Mouse (Mus musculus): ENCODE data around the gene Alk. TPM values are rescaled to one million over a fixed set of nuclear protein-coding genes. Genes with fewer than 3 reads are reported as not detected.

The Alk gene
- polyA plus RNA-seq, 1 experiment from 2014 or later: 0.77 TPM

DNA sequence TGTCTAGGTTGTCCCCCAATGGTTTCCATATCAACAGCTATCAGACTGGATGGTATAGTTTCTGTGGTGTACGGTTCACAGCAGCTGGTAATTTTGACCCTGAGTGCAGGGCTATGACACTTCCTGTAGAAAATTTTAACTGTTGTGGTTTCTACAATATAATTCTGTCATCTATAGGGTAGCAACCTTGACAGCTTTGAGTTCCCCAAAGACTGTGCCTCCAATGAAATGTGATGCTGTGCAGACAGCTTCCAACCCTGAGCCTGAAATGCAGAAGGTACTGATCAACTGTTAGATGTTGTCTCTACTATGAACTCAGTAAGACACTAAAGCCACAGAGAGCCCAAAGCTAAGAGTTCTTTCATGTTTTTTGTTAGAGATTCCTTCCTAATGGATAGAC, 532.6 kb downstream of the Alk start:
- no peaks in the 10 kb centered on the region for H3K36me3 ChIP-seq (replicated peaks)
- no peak overlapping the region for H3K4me3 ChIP-seq (replicated peaks)
- WGBS: 76% methylated on average over 1 of the region's 1 CpGs
- no peaks in the 10 kb centered on the region for H3K27me3 ChIP-seq
- no peak for ATAC-seq (ENCODE audit: low FRiP score)
- H3K4me1 ChIP-seq: 0 out of 2 replicates have a peak, but pooled peaks cover 5% of the 10 kb centered on the region
- no peak overlapping the region for H3K9ac ChIP-seq
- no peaks in the 10 kb centered on the region for H3K9me3 ChIP-seq
- H3K27ac ChIP-seq: no peak overlapping the region
- H3K4me2 ChIP-seq: no peak overlapping the region

GRCm38 (mm10) chr17:72068176-72068575, 536.3 kb downstream of the Alk start:
- H3K4me2 ChIP-seq: no peak overlapping the region
- no peaks in the 10 kb centered on the region for H3K27me3 ChIP-seq
- H3K9me3 ChIP-seq: no peaks in the 10 kb centered on the region
- WGBS: 92% methylated on average over 6 of the region's 6 CpGs
- H3K9ac ChIP-seq: no peak overlapping the region
- ATAC-seq (ENCODE audit: low FRiP score): no peak
- no peaks in the 10 kb centered on the region for H3K36me3 ChIP-seq (replicated peaks)
- no peak overlapping the region for H3K4me3 ChIP-seq (replicated peaks)
- no peaks in the 10 kb centered on the region for H3K4me1 ChIP-seq
- no peak overlapping the region for H3K27ac ChIP-seq

DNA sequence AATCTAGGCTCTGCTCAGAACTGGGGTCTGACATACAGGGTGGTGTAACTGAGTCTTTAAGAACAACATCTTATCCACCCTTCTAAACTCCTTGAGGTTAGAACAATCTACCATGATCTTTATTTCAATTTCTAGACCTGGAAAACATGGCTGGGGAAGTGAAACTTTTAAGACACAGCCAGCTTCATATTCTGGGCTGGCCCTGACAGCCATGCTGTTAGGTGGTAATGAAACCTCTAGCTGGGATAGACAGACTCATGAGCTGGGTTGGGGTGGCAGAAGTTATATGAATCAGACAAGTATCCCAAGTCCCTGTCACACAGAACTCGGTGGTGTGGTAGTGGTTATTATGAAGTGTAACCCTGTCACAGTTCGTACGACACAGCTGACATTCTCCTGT, 541.4 kb downstream of the Alk start:
- Histone ChIP-seq H3K4me1 (no peaks in the 10 kb centered on the region), H3K27me3 (no peaks in the 10 kb centered on the region), H3K9me3 (no peaks in the 10 kb centered on the region), H3K4me3 (replicated peaks) (no peak overlapping the region), H3K4me2 (no peak overlapping the region), H3K27ac (no peak overlapping the region), H3K9ac (no peak overlapping the region), H3K36me3 (replicated peaks) (no peaks in the 10 kb centered on the region)
- 92% methylated on average over 3 of the region's 3 CpGs for WGBS
- no peak for ATAC-seq (ENCODE audit: low FRiP score)

DNA sequence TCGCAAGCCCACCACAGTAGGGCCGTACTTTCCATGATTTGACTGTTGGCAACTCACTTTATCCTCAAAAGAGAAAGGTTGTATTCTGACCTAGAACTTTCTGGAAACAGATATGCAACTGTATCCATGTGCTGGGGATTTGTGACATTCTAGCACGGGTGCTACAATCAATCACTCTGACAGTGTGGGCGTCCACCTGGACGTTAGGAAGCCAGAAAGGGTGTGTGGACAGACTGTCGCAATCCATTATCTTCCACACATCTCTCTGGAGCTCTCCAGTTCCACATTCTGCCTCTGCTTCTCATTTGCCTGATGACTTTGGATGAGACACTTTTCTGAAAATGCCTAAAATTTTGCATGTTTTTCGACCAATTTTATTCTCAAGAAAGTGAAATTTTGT, 545.1 kb downstream of the Alk start:
- Histone ChIP-seq H3K27ac (no peak overlapping the region), H3K9me3 (no peaks in the 10 kb centered on the region), H3K4me1 (no peaks in the 10 kb centered on the region), H3K4me2 (no peak overlapping the region), H3K9ac (no peak overlapping the region), H3K36me3 (replicated peaks) (no peaks in the 10 kb centered on the region), H3K4me3 (replicated peaks) (no peak overlapping the region), H3K27me3 (no peaks in the 10 kb centered on the region)
- ATAC-seq (ENCODE audit: low FRiP score): no peak
- WGBS: 93% methylated on average over 7 of the region's 7 CpGs

DNA sequence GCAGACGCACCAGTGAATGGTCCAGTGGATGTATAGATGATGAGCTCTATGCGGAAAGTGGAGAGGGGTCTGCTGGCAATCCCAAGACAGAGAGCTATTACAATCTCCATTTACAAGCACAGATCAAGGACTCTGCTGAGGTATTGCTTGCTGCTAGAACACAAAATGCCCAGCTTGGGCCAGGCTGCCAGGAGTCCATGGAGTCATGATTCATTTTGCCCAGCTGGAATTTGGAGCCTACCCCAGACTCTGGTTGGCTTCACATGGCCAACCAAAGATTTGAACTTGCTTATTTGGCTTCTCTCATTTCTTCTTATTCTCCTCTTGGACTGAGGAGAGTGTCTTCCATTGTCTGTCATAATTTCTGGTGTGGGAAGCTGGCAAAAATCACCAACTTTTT, 558.8 kb downstream of the Alk start:
- Histone ChIP-seq H3K27ac (no peak overlapping the region), H3K27me3 (peaks cover 5% of the 10 kb centered on the region; the same call in 1 of the 2 replicates), H3K9ac (no peak overlapping the region), H3K36me3 (replicated peaks) (no peaks in the 10 kb centered on the region), H3K4me3 (replicated peaks) (no peak overlapping the region), H3K9me3 (no peaks in the 10 kb centered on the region), H3K4me2 (no peak overlapping the region), H3K4me1 (peaks cover 14% of the 10 kb centered on the region)
- WGBS: 96% methylated on average over 2 of the region's 2 CpGs
- ATAC-seq (ENCODE audit: low FRiP score): no peak

DNA sequence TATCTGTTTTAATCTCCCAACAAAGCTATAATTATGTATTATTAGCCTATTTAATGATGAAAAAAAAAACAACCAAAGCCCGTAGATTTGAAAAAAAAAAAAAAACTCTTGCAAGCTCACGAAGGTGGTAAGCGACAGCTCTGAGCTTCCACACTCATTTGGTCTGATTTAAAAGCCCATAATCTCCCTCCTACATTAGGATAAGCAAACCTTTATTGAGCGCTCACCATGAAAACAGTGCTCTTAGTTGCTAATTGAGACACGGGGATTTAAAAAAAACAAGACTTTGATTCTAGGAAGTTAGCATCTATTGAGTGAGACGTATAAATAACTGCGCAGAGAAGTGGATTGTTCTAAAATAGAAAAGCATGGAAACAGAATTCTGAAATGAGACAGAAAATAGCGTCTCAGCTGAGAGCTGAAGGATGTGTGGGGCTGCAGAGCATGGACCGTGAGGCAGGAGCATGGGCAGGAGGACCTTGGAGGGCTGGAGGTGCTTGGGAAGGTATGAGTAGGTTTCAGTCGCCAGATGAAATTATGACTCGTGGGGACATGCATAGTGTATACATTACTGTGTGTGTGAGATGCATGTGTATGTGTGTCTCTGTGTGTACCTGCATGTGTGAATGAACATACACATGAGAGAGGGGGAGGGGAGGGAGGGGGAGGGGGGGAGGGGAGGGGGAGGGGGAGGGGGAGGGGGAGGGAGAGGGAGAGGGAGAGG, 560.6 kb downstream of the Alk start:
- Histone ChIP-seq H3K4me1 (peaks cover 14% of the 10 kb centered on the region), H3K27me3 (peaks cover 5% of the 10 kb centered on the region; the same call in 1 of the 2 replicates), H3K9me3 (no peaks in the 10 kb centered on the region), H3K4me2 (no peak overlapping the region), H3K36me3 (replicated peaks) (no peaks in the 10 kb centered on the region), H3K9ac (no peak overlapping the region), H3K27ac (no peak overlapping the region), H3K4me3 (replicated peaks) (no peak overlapping the region)
- WGBS: 35% methylated on average over 11 of the region's 11 CpGs
- ATAC-seq (ENCODE audit: low FRiP score): no peak

- peak overlapping the region; percentile 50; the same call in 1 of the 2 replicates for H3K27ac ChIP-seq
- peaks cover 14% of the 10 kb centered on the region for H3K4me1 ChIP-seq
- no peak overlapping the region for H3K4me3 ChIP-seq (replicated peaks)
- no peaks in the 10 kb centered on the region for H3K36me3 ChIP-seq (replicated peaks)
- H3K4me2 ChIP-seq: 0 out of 2 replicates have a peak overlapping the region, but pooled peaks have one; percentile 10
- no peaks in the 10 kb centered on the region for H3K9me3 ChIP-seq
- WGBS: 37% methylated on average over 9 of the region's 9 CpGs
- ATAC-seq (ENCODE audit: low FRiP score): peak; percentile 56; the same call in 1 of the 2 replicates
- no peak overlapping the region for H3K9ac ChIP-seq
- peaks cover 5% of the 10 kb centered on the region; the same call in 1 of the 2 replicates for H3K27me3 ChIP-seq
These were observed 561.3 kb downstream of the Alk start for GRCm38 (mm10) chr17:72043001-72043666.

- Histone ChIP-seq H3K9me3 (no peaks in the 10 kb centered on the region), H3K27ac (no peak overlapping the region), H3K4me3 (replicated peaks) (no peak overlapping the region), H3K36me3 (replicated peaks) (no peaks in the 10 kb centered on the region), H3K9ac (no peak overlapping the region), H3K4me1 (peaks cover 14% of the 10 kb centered on the region), H3K4me2 (no peak overlapping the region), H3K27me3 (no peaks in the 10 kb centered on the region)
- 77% methylated on average over 7 of the region's 7 CpGs for WGBS
- no peak for ATAC-seq (ENCODE audit: low FRiP score)
These were observed 565.1 kb downstream of the Alk start for GRCm38 (mm10) chr17:72039176-72039948.

- Histone ChIP-seq H3K36me3 (replicated peaks) (no peaks in the 10 kb centered on the region), H3K4me2 (no peak overlapping the region), H3K27me3 (no peaks in the 10 kb centered on the region), H3K27ac (no peak overlapping the region), H3K9ac (no peak overlapping the region), H3K9me3 (no peaks in the 10 kb centered on the region), H3K4me3 (replicated peaks) (no peak overlapping the region), H3K4me1 (peaks cover 5% of the 10 kb centered on the region)
- ATAC-seq (ENCODE audit: low FRiP score): no peak
- WGBS: 88% methylated on average over 5 of the region's 5 CpGs
These were observed 566.1 kb downstream of the Alk start for GRCm38 (mm10) chr17:72038371-72038770.

DNA sequence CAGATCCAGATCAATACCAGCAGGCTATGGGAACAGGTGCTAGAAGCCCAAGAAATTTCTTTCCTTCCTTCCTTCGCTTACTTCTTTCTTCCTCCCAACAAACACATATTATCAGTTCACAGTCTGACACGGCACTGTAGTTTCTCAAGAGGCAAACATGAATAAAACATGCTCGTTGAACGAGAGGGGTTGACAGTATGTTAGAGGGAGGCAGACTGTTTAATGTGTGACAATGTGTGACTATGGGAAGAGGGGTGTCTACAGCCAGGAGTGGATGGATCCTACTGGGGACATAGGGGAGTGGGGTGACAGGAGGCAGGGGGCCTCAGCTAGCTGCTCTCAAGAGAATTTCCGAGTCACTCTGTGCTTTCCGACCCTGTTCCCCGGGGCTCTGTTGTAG, 573.8 kb downstream of the Alk start:
- H3K27ac ChIP-seq: no peak overlapping the region
- no peaks in the 10 kb centered on the region; the same call in 1 of the 2 replicates for H3K27me3 ChIP-seq
- no peak overlapping the region for H3K9ac ChIP-seq
- no peaks in the 10 kb centered on the region for H3K36me3 ChIP-seq (replicated peaks)
- H3K4me1 ChIP-seq: peaks cover 3% of the 10 kb centered on the region; the same call in 1 of the 2 replicates
- no peaks in the 10 kb centered on the region for H3K9me3 ChIP-seq
- no peak for ATAC-seq (ENCODE audit: low FRiP score)
- 68% methylated on average over 7 of the region's 7 CpGs for WGBS
- H3K4me2 ChIP-seq: no peak overlapping the region
- H3K4me3 ChIP-seq (replicated peaks): no peak overlapping the region

DNA sequence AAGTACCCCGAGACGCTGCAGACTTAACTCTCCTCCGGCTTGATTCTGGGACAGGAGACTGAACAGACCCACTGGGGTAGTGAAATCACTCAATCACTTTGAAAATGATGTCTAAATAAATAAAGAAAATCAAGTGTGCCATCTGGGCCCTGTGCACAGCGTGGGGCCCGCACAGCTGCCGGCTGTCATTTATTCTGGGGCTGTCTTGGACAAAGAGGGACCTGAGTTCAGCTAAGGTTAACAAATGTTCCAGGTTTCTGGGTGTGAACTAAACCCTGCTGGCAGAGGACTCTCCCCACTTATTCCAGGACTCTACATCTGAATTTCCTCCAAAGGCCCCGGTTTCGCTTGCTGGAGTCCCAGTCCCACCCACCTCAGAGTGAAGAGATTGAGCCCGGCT, 581.1 kb downstream of the Alk start:
- H3K4me2 ChIP-seq: no peak overlapping the region
- no peak overlapping the region for H3K4me3 ChIP-seq (replicated peaks)
- no peak for ATAC-seq (ENCODE audit: low FRiP score)
- 76% methylated on average over 9 of the region's 9 CpGs for WGBS
- H3K27me3 ChIP-seq: no peaks in the 10 kb centered on the region; the same call in 1 of the 2 replicates
- no peak overlapping the region for H3K9ac ChIP-seq
- no peaks in the 10 kb centered on the region for H3K4me1 ChIP-seq
- H3K27ac ChIP-seq: no peak overlapping the region
- no peaks in the 10 kb centered on the region for H3K9me3 ChIP-seq
- H3K36me3 ChIP-seq (replicated peaks): no peaks in the 10 kb centered on the region
